ENCODE assay signal across 8 mouse cellular contexts in the genomic region with DNA sequence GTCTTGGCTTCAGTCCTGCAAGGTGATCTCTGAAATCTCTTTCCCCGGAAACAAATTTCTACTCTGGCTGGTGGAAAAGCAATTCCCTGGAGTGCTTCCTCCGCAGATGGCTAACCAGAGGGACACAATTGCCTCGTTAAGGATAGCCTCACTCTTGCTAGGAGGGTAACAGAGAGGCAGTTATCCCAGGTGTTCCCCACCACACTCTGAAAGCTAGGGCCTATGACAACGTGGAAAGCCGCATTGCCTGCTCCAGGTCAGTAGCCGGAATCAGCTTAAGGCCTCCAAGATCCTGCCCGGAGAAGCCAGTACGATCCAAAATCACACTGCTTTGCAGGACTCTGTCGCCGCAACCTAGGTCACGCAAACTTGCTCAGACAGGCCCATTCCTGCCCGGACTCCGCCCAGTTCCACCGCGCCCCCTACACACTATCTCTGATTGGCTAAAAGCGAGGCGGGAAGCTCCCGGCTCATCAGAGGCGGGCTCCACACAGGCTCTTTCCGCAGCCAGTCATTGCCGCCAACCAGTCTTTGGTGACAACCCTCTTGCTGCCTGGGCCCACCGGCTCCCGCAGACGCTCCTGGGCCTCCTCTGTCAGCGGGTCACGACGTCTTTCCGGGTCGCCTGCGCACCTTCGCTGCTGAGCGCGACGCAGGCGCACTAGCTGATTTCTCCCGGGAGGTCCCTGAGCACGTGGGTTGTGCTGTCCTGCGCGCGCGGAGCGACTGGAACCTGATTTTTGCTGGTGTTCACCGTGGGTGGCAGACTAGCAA. TPM values are rescaled to one million over a fixed set of nuclear protein-coding genes. Genes with fewer than 3 reads are reported as not detected.
DNase-seq lines count a peak whose midpoint lies in the region; ATAC-seq lines count a peak whose summit lies in the region.

A gene (plus strand): TSS at position 574 of the 774 bp plus-strand sequence.

- ATAC-seq in hindbrain, embryonic 12.5 days (ENCODE audit: low FRiP score) = peak; percentile 100

- peak within 1 kb of the TSS; percentile 85 for H3K4me2 ChIP-seq in hindbrain, embryonic 12.5 days (replicated peaks)

- no peaks in the 10 kb centered on the region for H3K27me3 ChIP-seq in hindbrain, embryonic 12.5 days

- peak within 1 kb of the TSS; percentile 72 for H3K27ac ChIP-seq in hindbrain, embryonic 12.5 days

- peak; percentile 93 for DNase-seq in NIH3T3 (ENCODE audit: low read depth)
- DNase-seq in cerebellum, postnatal 10 days = peak; percentile 92 to 95
- DNase-seq in frontal cortex, postnatal 10 days (ENCODE audit: low spot score in 2 of 2) = peak; percentile 95 to 97
- DNase-seq in layer of hippocampus, postnatal 14 days (ENCODE audit: low spot score in 2 of 2) = peak; percentile 93 to 97
- DNase-seq in lung, postnatal 14 days = peak; percentile 90
- peak; percentile 74 for DNase-seq in retina, adult 2 months (ENCODE audit: low read depth, low spot score)
- peak; percentile 89 to 97 for DNase-seq in thymus, postnatal 36 days

- H3K4me3 ChIP-seq in hindbrain, embryonic 12.5 days = peak within 1 kb of the TSS; percentile 49

- H3K9me3 ChIP-seq in hindbrain, embryonic 12.5 days (replicated peaks) = no peaks in the 10 kb centered on the region

- 2% methylated on average over 43 of the region's 43 CpGs for WGBS in hindbrain, embryonic 12.5 days

- no peaks in the 10 kb centered on the region for H3K36me3 ChIP-seq in hindbrain, embryonic 12.5 days

- peaks cover 12% of the 10 kb centered on the region for H3K4me1 ChIP-seq in hindbrain, embryonic 12.5 days

- H3K9ac ChIP-seq in hindbrain, embryonic 12.5 days = peak within 1 kb of the TSS; percentile 63

RNA-seq across cellular contexts. Expression of the gene that starts here (rescaled TPM):
- 44.8 and 46.3 TPM in 2 replicates for polyA plus RNA-seq in hindbrain, embryonic 12.5 days (2016; fragmentation: Nextera tagmentation; extraction: Ambion mirVana)
- 10 to 100 TPM; 41.8 to 44.0 TPM for total RNA-seq in layer of hippocampus, postnatal 14 days (2021)

Comparison
In these comparisons a context has a peak if more than half of its experiments do, and no peak if none do; other contexts are left out.
1. Peak in every context shown above with its lines: DNase-seq, ATAC-seq, H3K4me3 ChIP-seq and H3K27ac ChIP-seq.